Mouse (Mus musculus): Measurements from ENCODE around the gene Clasp2.
"Not testable (repeated sequence)": the region's sequence is repeated elsewhere in the genome, so short reads cannot be mapped to it uniquely, and the experiment has no call there.

Clasp2 gene

GRCm38 (mm10) chr9:113815836-113816235 is 74.6 kb downstream of the Clasp2 start:
- no peak for DNase-seq (ENCODE audit: low spot score)

- no peak for DNase-seq (ENCODE audit: low spot score)
Measured at GRCm38 (mm10) chr9:113822150-113822549, 80.9 kb downstream of the Clasp2 start.

GRCm38 (mm10) chr9:113828719-113829118 is 87.4 kb downstream of the Clasp2 start:
- DNase-seq (ENCODE audit: low spot score), result no peak

- DNase-seq (ENCODE audit: low spot score), result no peak
Measured at GRCm38 (mm10) chr9:113830219-113830618, 88.9 kb downstream of the Clasp2 start.

GRCm38 (mm10) chr9:113833481-113833880 is 92.2 kb downstream of the Clasp2 start:
- no peak for DNase-seq (ENCODE audit: low spot score)

GRCm38 (mm10) chr9:113837001-113837400 is 95.7 kb downstream of the Clasp2 start:
- no peak for DNase-seq (ENCODE audit: low spot score)

- DNase-seq (ENCODE audit: low spot score), result no peak
Measured at GRCm38 (mm10) chr9:113837461-113837860, 96.2 kb downstream of the Clasp2 start.

GRCm38 (mm10) chr9:113844029-113844428 is 102.8 kb downstream of the Clasp2 start:
- no peak for DNase-seq (ENCODE audit: low spot score)

- no peak for DNase-seq (ENCODE audit: low spot score)
Measured at GRCm38 (mm10) chr9:113855441-113855840, 114.2 kb downstream of the Clasp2 start.

GRCm38 (mm10) chr9:113857281-113857928 is 116.1 kb downstream of the Clasp2 start:
- no peak for DNase-seq (ENCODE audit: low spot score)

GRCm38 (mm10) chr9:113857929-113858440 is 116.7 kb downstream of the Clasp2 start:
- no peak for DNase-seq (ENCODE audit: low spot score)

GRCm38 (mm10) chr9:113859420-113859819 is 118.1 kb downstream of the Clasp2 start:
- DNase-seq (ENCODE audit: low spot score), result no peak

GRCm38 (mm10) chr9:113863370-113863999 is 122.2 kb downstream of the Clasp2 start:
- DNase-seq (ENCODE audit: low spot score), result peak; percentile 9

GRCm38 (mm10) chr9:113867951-113868350 is 126.7 kb downstream of the Clasp2 start:
- DNase-seq (ENCODE audit: low spot score), result no peak

- DNase-seq (ENCODE audit: low spot score), result no peak
Measured at GRCm38 (mm10) chr9:113894903-113895302, 153.6 kb downstream of the Clasp2 start.

- no peak for DNase-seq (ENCODE audit: low spot score)
Measured at GRCm38 (mm10) chr9:113903136-113903535, 161.9 kb downstream of the Clasp2 start.

GRCm38 (mm10) chr9:113904315-113904714 is 163.0 kb downstream of the Clasp2 start:
- not testable (repeated sequence) for DNase-seq (ENCODE audit: low spot score)

GRCm38 (mm10) chr9:113915789-113916188 is 174.5 kb downstream of the Clasp2 start:
- no peak for DNase-seq (ENCODE audit: low spot score)

GRCm38 (mm10) chr9:113922677-113923076 is 181.4 kb downstream of the Clasp2 start:
- no peak for DNase-seq (ENCODE audit: low spot score)

- no peak for DNase-seq (ENCODE audit: low spot score)
Measured at GRCm38 (mm10) chr9:113924883-113925282, 183.6 kb downstream of the Clasp2 start.

GRCm38 (mm10) chr9:113928591-113928990 is 187.3 kb downstream of the Clasp2 start:
- DNase-seq (ENCODE audit: low spot score), result no peak

- DNase-seq (ENCODE audit: low spot score), result peak; percentile 22
Measured at GRCm38 (mm10) chr9:113929676-113930075, 188.4 kb downstream of the Clasp2 start.

GRCm38 (mm10) chr9:113930534-113931374 is 189.5 kb downstream of the Clasp2 start, which contains the start of gene Ubp1:
Gene Ubp1, plus strand, starts transcription at chr9:113930934.
- peak; percentile 98 for DNase-seq (ENCODE audit: low spot score)
